Mouse (Mus musculus) frontal cortex, postnatal 36 days (tissue): Measurements from ENCODE around the gene Zfyve28.

ENCODE experiments used
- DNase-seq, 2 experiments: peaks; one replicate each; pipeline ENCODE4 v3.0.0; 2022; ENCODE audit warnings: low spot score in 2 of 2

Gene Zfyve28

GRCm38 (mm10) chr5:34286516-34286915 lies 1.7 kb downstream of the Zfyve28 start:
- DNase-seq = peak in 1 of 2 experiments; percentile 22

GRCm38 (mm10) chr5:34285285-34285684 lies 3.0 kb downstream of the Zfyve28 start:
- DNase-seq = no peak

DNA sequence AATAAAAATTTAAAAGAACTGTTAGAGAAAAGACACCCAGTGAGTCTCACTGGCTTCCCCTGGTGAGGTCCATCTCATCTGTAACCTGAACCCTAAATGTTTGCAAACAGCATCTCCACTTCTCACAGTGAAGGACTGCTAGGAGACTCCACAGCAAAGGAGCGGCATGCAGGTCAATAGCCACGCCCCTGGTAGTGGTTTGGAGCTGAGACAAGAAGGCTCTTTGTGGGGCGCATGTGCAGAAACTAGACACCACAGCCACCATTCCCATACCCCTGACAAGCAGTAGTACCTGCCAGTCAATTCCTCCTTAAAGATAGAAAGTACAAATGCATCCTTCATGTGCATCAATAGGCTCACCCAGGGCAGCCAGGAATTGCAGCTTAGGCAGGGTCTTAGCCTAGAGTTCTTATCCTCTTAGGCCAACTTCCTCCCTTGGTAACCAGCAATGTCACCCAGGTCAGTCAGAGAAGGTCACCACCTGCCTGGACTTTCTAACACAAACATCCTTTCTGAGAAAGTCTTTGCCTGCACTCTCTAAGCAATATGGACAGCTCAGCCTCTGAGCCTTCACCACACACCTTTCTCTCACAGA lies 4.0 kb downstream of the Zfyve28 start:
- no peak for DNase-seq

DNA sequence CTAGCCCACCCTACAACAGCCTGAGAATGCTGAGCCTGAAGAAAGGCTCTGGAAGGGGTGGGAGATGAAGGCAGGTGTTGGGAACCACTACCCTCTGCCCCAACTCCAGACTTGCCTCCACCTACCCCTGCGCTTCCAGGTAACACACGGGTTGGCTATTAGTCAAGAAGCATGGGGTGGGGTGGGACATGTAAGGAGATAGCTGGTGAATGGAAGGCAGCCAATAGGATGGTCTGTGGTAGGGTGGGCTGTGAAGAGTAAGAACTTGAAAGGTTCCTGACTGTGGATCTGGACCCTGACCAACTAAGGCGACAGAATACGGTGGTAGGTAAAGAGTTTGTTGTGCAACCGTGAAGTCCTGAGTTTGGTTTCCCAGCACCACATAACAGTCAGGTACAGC lies 4.9 kb downstream of the Zfyve28 start:
- no peak for DNase-seq

- peak in 1 of 2 experiments; percentile 52 for DNase-seq
Measured at GRCm38 (mm10) chr5:34280976-34281375, 7.3 kb downstream of the Zfyve28 start.

GRCm38 (mm10) chr5:34279214-34279613 lies 9.0 kb downstream of the Zfyve28 start:
- peak in 1 of 2 experiments; percentile 31 for DNase-seq

GRCm38 (mm10) chr5:34278058-34278457 lies 10.2 kb downstream of the Zfyve28 start:
- peak in 1 of 2 experiments; percentile 5 for DNase-seq

- DNase-seq = peak; percentile 52 to 86
Measured at GRCm38 (mm10) chr5:34276746-34277145, 11.5 kb downstream of the Zfyve28 start.

DNA sequence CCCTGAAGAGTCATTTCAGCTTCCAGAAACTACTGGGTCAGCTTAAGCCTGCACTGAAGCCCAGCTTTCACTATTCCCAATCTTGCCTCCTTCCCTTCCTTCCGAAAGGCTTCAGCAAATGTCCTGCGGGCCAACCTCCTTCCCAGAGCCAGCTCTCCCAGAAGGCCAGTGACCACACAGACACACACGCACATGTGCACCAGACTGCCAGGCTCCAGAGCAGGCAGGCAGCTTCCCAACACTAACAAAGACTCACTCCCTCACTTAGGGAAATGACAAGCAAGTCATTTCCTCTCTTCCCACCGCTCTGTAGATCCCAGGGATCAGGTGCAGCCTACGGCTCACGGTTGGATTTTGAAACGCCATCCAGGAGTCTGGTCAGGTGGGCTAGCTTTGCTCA lies 12.1 kb downstream of the Zfyve28 start:
- no peak for DNase-seq

GRCm38 (mm10) chr5:34274676-34275293 lies 13.5 kb downstream of the Zfyve28 start:
- no peak for DNase-seq

- DNase-seq = peak in 1 of 2 experiments; percentile 66
Measured at GRCm38 (mm10) chr5:34274268-34274667, 14.0 kb downstream of the Zfyve28 start.

GRCm38 (mm10) chr5:34273251-34273681 lies 15.0 kb downstream of the Zfyve28 start:
- DNase-seq = peak in 1 of 2 experiments; percentile 70

DNA sequence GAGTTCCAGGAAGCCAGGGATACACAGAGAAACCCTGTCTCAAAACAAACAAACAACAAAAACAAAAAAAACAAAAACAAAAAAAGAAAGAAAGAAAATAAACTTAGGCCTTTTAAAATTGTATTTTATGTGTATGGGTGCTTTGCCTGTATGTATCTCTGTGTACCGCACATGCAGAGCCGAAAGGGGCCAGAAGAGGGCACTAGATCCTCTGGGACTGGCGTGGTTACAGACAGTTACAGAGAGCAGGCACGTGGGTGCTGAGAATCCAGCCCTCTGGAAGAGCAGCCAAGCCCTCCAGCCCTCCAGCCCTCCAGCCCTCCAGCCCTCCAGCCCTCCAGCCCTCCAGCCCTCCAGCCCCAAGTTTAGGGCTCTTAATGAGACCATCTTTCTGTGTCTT lies 16.5 kb downstream of the Zfyve28 start:
- no peak for DNase-seq

GRCm38 (mm10) chr5:34269921-34270465 lies 18.3 kb downstream of the Zfyve28 start:
- no peak for DNase-seq

DNA sequence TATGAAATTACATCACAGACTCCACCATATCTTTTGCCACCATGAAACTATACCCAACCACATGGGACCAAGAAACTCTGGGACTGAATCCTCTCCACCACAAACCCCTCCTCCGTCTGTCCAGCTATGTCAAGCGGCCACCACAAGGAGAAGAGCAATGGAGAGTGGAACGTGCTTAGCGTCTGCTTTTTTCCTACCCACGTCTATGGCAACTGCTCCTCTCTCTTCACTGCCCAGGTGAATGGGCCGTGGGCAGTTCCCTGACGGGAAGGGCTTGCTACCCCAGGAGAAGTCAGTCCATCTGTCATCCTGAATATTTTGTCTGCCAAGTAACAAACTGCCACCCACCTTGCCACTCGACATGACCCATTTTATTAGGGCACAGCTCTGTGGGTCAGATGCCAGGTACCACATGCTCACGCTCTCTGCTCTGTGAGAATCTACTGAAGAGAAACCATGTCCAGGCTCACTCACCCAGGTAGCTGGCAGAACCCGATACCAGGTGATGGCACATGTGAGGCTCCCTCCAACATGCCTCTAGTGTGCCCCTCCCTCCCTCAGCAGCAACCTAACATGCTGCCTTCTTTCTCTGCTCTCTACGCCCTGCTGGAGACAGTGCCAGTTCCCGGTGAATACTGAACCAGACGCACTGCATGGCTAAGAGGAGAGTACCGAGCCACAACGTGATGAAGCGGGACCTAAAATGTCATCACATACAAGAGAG lies 18.9 kb downstream of the Zfyve28 start:
- no peak for DNase-seq

DNA sequence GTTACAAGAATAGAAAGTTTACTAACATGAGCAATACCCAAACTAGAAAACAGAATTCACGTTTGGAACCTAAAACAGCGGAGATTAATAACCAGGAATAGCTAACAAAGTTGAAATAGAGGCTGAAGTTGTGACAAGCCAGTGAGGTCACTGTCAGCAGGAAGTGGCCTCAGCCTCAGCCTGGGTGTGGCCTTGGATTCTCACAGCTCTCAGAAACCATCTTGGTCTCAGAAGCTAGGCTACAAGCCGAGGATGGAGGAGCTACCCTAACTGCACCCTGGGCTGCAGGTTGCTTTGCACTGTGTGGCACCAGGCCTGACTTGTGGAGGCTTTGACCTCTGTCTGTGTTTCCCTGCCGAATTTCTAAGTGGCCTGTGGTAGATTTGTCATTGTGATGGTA lies 22.2 kb downstream of the Zfyve28 start:
- no peak for DNase-seq

- no peak for DNase-seq
Measured at GRCm38 (mm10) chr5:34259172-34259816, 29.0 kb downstream of the Zfyve28 start.

GRCm38 (mm10) chr5:34255189-34255588 lies 33.1 kb downstream of the Zfyve28 start:
- no peak for DNase-seq

GRCm38 (mm10) chr5:34254309-34254708 lies 33.9 kb downstream of the Zfyve28 start:
- DNase-seq = no peak

- DNase-seq = no peak
Measured at GRCm38 (mm10) chr5:34252967-34253519, 35.2 kb downstream of the Zfyve28 start.

DNA sequence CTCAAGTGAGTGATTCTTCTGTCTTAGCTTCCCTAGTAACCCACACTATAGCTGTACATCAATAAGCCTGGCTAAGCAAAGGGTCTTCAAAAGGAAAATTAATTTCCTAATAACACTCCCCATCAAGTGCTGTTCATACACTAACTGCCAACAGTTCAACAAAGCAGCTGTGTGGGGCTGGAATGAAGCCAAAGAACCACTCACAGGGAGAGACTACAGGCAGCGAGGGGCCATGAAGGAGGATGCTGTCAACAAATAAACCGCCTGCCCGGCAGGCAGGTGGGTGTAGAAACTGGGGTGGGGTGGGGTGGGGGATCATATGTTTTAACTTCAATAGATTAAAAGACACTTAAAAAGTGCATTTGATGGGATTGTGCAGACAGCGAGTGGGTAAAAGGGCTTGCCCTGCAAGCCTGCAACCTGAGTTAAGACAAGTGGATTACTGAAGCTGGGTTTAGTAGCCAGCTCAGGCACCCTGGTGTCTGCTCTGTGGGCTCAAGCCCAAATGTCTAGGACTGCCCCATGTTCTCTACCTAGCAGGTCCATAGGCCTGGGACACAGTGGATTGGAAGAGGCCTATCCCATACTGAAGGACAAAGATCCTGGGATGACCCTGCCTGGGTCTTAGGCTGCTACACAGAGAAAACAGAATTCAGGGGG lies 35.8 kb downstream of the Zfyve28 start:
- no peak for DNase-seq
